Mouse (Mus musculus): Measurements from ENCODE around the gene Klk10. TPM values are rescaled to one million over a fixed set of nuclear protein-coding genes. Genes with fewer than 3 reads are reported as not detected.

The Klk10 gene
- polyA plus RNA-seq, 1 experiment from 2014 or later = 83.4 TPM

GRCm38 (mm10) chr7:43827706-43828105, 46.9 kb downstream of the Klk10 start:
- WGBS = 80% methylated on average over 4 of the region's 4 CpGs
- H3K27ac ChIP-seq (replicated peaks) = no peak overlapping the region
- H3K4me1 ChIP-seq = no peaks in the 10 kb centered on the region
- no peak overlapping the region for H3K4me3 ChIP-seq (replicated peaks)
- no peaks in the 10 kb centered on the region for H3K27me3 ChIP-seq
- H3K9me3 ChIP-seq (replicated peaks) = no peaks in the 10 kb centered on the region
- H3K9ac ChIP-seq = no peak overlapping the region
- no peak for ATAC-seq (ENCODE audit: insufficient number of reproducible peaks, low FRiP score, low TSS enrichment, low read depth)
- H3K36me3 ChIP-seq = no peaks in the 10 kb centered on the region
- H3K4me2 ChIP-seq (replicated peaks) = no peak overlapping the region

GRCm38 (mm10) chr7:43829006-43829405, 48.2 kb downstream of the Klk10 start:
- 92% methylated on average over 8 of the region's 8 CpGs for WGBS
- no peak overlapping the region for H3K4me2 ChIP-seq (replicated peaks)
- no peaks in the 10 kb centered on the region for H3K27me3 ChIP-seq
- no peaks in the 10 kb centered on the region for H3K4me1 ChIP-seq
- ATAC-seq (ENCODE audit: insufficient number of reproducible peaks, low FRiP score, low TSS enrichment, low read depth) = no peak
- H3K4me3 ChIP-seq (replicated peaks) = no peak overlapping the region
- H3K36me3 ChIP-seq = no peaks in the 10 kb centered on the region
- no peak overlapping the region for H3K9ac ChIP-seq
- H3K27ac ChIP-seq (replicated peaks) = no peak overlapping the region
- H3K9me3 ChIP-seq (replicated peaks) = no peaks in the 10 kb centered on the region

Other genes starting within 250 kb of the Klk10 start
- gene Cd33, start 236.6 kb upstream of the Klk10 start, polyA plus RNA-seq (2015; fragmentation: Nextera tagmentation; extraction: Ambion mirVana) = 1.9 and 2.8 TPM in 2 replicates
- gene Zfp658, start 218.8 kb upstream of the Klk10 start, polyA plus RNA-seq (2015; fragmentation: Nextera tagmentation; extraction: Ambion mirVana) = 3.8 and 4.0 TPM in 2 replicates
- 13.6 and 13.7 TPM in 2 replicates for gene Zfp719, start 201.4 kb upstream of the Klk10 start, polyA plus RNA-seq (2015; fragmentation: Nextera tagmentation; extraction: Ambion mirVana)
- 0.24 and 0.45 TPM in 2 replicates for gene Zfp819, start 173.9 kb upstream of the Klk10 start, polyA plus RNA-seq (2015; fragmentation: Nextera tagmentation; extraction: Ambion mirVana)
- not detected in 2 replicates for gene Ceacam18, start 146.3 kb upstream of the Klk10 start, polyA plus RNA-seq (2015; fragmentation: Nextera tagmentation; extraction: Ambion mirVana)
- 1.0 and 1.7 TPM in 2 replicates for gene Siglece, start 120.9 kb upstream of the Klk10 start, polyA plus RNA-seq (2015; fragmentation: Nextera tagmentation; extraction: Ambion mirVana)
- gene Ctu1, start 109.0 kb upstream of the Klk10 start, polyA plus RNA-seq (2015; fragmentation: Nextera tagmentation; extraction: Ambion mirVana) = 17.1 and 18.2 TPM in 2 replicates
- gene Klk14, start 90.6 kb upstream of the Klk10 start, polyA plus RNA-seq (2015; fragmentation: Nextera tagmentation; extraction: Ambion mirVana) = 1.3 and 2.4 TPM in 2 replicates
- gene Klk13, start 68.5 kb upstream of the Klk10 start, polyA plus RNA-seq (2015; fragmentation: Nextera tagmentation; extraction: Ambion mirVana) = 18.3 and 18.5 TPM in 2 replicates
- gene Klk12, start 12.1 kb upstream of the Klk10 start, polyA plus RNA-seq (2015; fragmentation: Nextera tagmentation; extraction: Ambion mirVana) = 3.0 and 3.5 TPM in 2 replicates
- 24.3 and 25.3 TPM in 2 replicates for gene Klk11, start 6.4 kb upstream of the Klk10 start, polyA plus RNA-seq (2015; fragmentation: Nextera tagmentation; extraction: Ambion mirVana)
- 3.8 and 6.7 TPM in 2 replicates for gene Klk9, start 10.9 kb downstream of the Klk10 start, polyA plus RNA-seq (2015; fragmentation: Nextera tagmentation; extraction: Ambion mirVana)
- 65.3 and 67.5 TPM in 2 replicates for gene Klk8, start 16.5 kb downstream of the Klk10 start, polyA plus RNA-seq (2015; fragmentation: Nextera tagmentation; extraction: Ambion mirVana)
- gene Klk7, start 30.3 kb downstream of the Klk10 start, polyA plus RNA-seq (2015; fragmentation: Nextera tagmentation; extraction: Ambion mirVana) = 16.7 and 19.1 TPM in 2 replicates
- 2.0 and 2.3 TPM in 2 replicates for gene Klk6, start 43.5 kb downstream of the Klk10 start, polyA plus RNA-seq (2015; fragmentation: Nextera tagmentation; extraction: Ambion mirVana)
- gene Klk5, start 60.9 kb downstream of the Klk10 start, polyA plus RNA-seq (2015; fragmentation: Nextera tagmentation; extraction: Ambion mirVana) = 19.3 and 23.5 TPM in 2 replicates
- 0.13 and 0.21 TPM in 2 replicates for gene Klk4, start 100.1 kb downstream of the Klk10 start, polyA plus RNA-seq (2015; fragmentation: Nextera tagmentation; extraction: Ambion mirVana)
- gene Klk15, start 152.7 kb downstream of the Klk10 start, polyA plus RNA-seq (2015; fragmentation: Nextera tagmentation; extraction: Ambion mirVana) = 0.20 TPM in 1 of 2 replicates, not detected in the other
- not detected in 2 replicates for gene Klk1b8, start 169.6 kb downstream of the Klk10 start, polyA plus RNA-seq (2015; fragmentation: Nextera tagmentation; extraction: Ambion mirVana)
- gene Klk1b1, start 185.7 kb downstream of the Klk10 start, polyA plus RNA-seq (2015; fragmentation: Nextera tagmentation; extraction: Ambion mirVana) = not detected in 2 replicates
- not detected in 2 replicates for gene Klk1b9, start 195.0 kb downstream of the Klk10 start, polyA plus RNA-seq (2015; fragmentation: Nextera tagmentation; extraction: Ambion mirVana)
- gene Klk1b11, start 214.8 kb downstream of the Klk10 start, polyA plus RNA-seq (2015; fragmentation: Nextera tagmentation; extraction: Ambion mirVana) = not detected in 2 replicates
- 0.27 and 0.39 TPM in 2 replicates for gene Klk1b26, start 231.1 kb downstream of the Klk10 start, polyA plus RNA-seq (2015; fragmentation: Nextera tagmentation; extraction: Ambion mirVana)

Measured in embryonic facial prominence, embryonic 15.5 days (tissue).